18 mouse cellular contexts compared by ENCODE assay signal in the genomic region with DNA sequence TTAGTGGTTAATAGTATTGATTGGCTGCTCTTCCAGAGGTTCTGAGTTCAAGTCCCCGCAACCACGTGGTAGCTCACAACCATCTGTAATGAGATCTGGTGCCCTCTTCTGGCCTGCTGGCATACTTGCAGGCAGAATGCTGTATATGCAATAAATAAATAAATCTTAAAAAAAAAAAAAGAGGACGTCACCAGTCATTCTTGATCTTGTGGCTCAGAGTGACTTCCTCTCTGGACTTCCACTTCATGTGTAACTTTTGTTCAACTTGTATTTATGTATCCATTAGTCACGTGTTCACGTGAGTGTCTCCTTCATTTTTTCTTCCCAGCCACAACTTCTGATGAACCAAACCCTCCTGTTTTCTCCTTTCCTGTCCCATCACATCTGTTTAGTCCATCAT. TPM values are rescaled to one million over a fixed set of nuclear protein-coding genes. Genes with fewer than 3 reads are reported as not detected.
DNase-seq lines count a peak whose midpoint lies in the region; ATAC-seq and TF ChIP-seq lines count a peak whose summit lies in the region.
"Had no signal": no experiment of that assay in that cellular context is flagged by ENCODE, and none has a peak within 500 bp of the region (broad histone marks: within the 10 kb centered on the region; RNA-seq: fewer than 3 reads in every experiment).

No protein-coding gene starts in this region.

- H3K36me3 ChIP-seq in liver, embryonic 14.5 days (replicated peaks; ENCODE audit: control insufficient read depth, insufficient read depth, low read depth) = no peaks in the 10 kb centered on the region
- H3K36me3 ChIP-seq in ES-Bruce4 (ENCODE audit: control insufficient read depth, insufficient read depth, low read length, poor library complexity, severe bottlenecking) = no peaks in the 10 kb centered on the region
- no peaks in the 10 kb centered on the region for H3K36me3 ChIP-seq in splenic B cell, adult 2 months (ENCODE audit: control insufficient read depth, insufficient read depth, low read length, poor library complexity, severe bottlenecking)
- no peaks in the 10 kb centered on the region for H3K36me3 ChIP-seq in midbrain, embryonic 15.5 days (replicated peaks)
- H3K36me3 ChIP-seq: forebrain, embryonic 12.5 days; heart, embryonic 10.5 days; limb, embryonic 10.5 days had no signal

- TF ChIP-seq POLR2A in ES-Bruce4 (IDR thresholded peaks at IDR 0.05; ENCODE audit: insufficient read depth, low read length) = no peak

- DNase-seq in liver, embryonic 14.5 days (ENCODE audit: low read depth in 3 of 3, low spot score in 3 of 3) = no peak
- no peak for DNase-seq in liver
- DNase-seq in splenic B cell, adult 2 months (ENCODE audit: low read depth, low spot score) = peak; percentile 34
- DNase-seq in spleen, postnatal 4 days (ENCODE audit: low spot score in 2 of 2) = no peak
- DNase-seq: cerebellum, postnatal 14 days; gastrocnemius, postnatal 25 days; heart, postnatal 14 days; kidney, adult 8-10 months had no signal

- H3K9me3 ChIP-seq in liver, embryonic 14.5 days (ENCODE audit: control insufficient read depth, low read length) = no peaks in the 10 kb centered on the region
- H3K9me3 ChIP-seq in ES-Bruce4 (replicated peaks; ENCODE audit: control insufficient read depth, insufficient read depth, low read length, poor library complexity, severe bottlenecking) = no peaks in the 10 kb centered on the region
- no peaks in the 10 kb centered on the region for H3K9me3 ChIP-seq in midbrain, embryonic 15.5 days
- H3K9me3 ChIP-seq: forebrain, embryonic 12.5 days; heart, embryonic 10.5 days; limb, embryonic 10.5 days had no signal

- no peak for TF ChIP-seq EP300 in liver, embryonic 14.5 days (IDR thresholded peaks at IDR 0.05; ENCODE audit: low read depth)
- no peak for TF ChIP-seq EP300 in ES-Bruce4 (IDR thresholded peaks at IDR 0.05; ENCODE audit: insufficient read depth, low read depth, low read length)

- H3K27ac ChIP-seq in liver, embryonic 14.5 days = no peak overlapping the region
- H3K27ac ChIP-seq in ES-Bruce4 (ENCODE audit: insufficient read depth, low read length) = no peak overlapping the region
- no peak overlapping the region for H3K27ac ChIP-seq in midbrain, embryonic 15.5 days
- H3K27ac ChIP-seq: forebrain, embryonic 12.5 days; heart, embryonic 10.5 days; hindbrain, embryonic 14.5 days; limb, embryonic 10.5 days; macrophage had no signal

- no peaks in the 10 kb centered on the region for H3K27me3 ChIP-seq in liver, embryonic 14.5 days (ENCODE audit: control insufficient read depth, insufficient read depth, low read length)
- no peaks in the 10 kb centered on the region for H3K27me3 ChIP-seq in ES-Bruce4 (ENCODE audit: control insufficient read depth, insufficient read depth, low read length, poor library complexity, severe bottlenecking)
- no peaks in the 10 kb centered on the region for H3K27me3 ChIP-seq in splenic B cell, adult 2 months (ENCODE audit: control insufficient read depth, insufficient read depth, low read length, poor library complexity, severe bottlenecking)
- H3K27me3 ChIP-seq in midbrain, embryonic 15.5 days (replicated peaks) = no peaks in the 10 kb centered on the region
- H3K27me3 ChIP-seq: forebrain, embryonic 12.5 days had no signal

- H3K4me3 ChIP-seq in liver, embryonic 14.5 days (ENCODE audit: insufficient read depth in 1 of 2, low read depth in 2 of 2, low read length in 2 of 2) = no peak overlapping the region
- H3K4me3 ChIP-seq in ES-Bruce4 (ENCODE audit: low read depth, low read length) = no peak overlapping the region
- H3K4me3 ChIP-seq in midbrain, embryonic 15.5 days = no peak overlapping the region
- H3K4me3 ChIP-seq: forebrain, embryonic 12.5 days; heart, embryonic 10.5 days; limb, embryonic 10.5 days had no signal

- peak; percentile 45 for TF ChIP-seq CTCF in liver, embryonic 14.5 days (IDR thresholded peaks at IDR 0.05; ENCODE audit: low read depth)
- peak; percentile 34 for TF ChIP-seq CTCF in ES-Bruce4 (IDR thresholded peaks at IDR 0.05; ENCODE audit: low read depth, low read length)

- ATAC-seq in liver, embryonic 14.5 days (ENCODE audit: insufficient read depth) = no peak
- peak; percentile 40 for ATAC-seq in activated CD4-positive, CD25-positive, alpha-beta regulatory T cell, adult 4 months
- ATAC-seq in midbrain, embryonic 15.5 days (replicated peaks) = no peak
- ATAC-seq: midbrain, embryonic 16.5 days had no signal

- no peak overlapping the region for H3K9ac ChIP-seq in liver, embryonic 14.5 days (replicated peaks)
- H3K9ac ChIP-seq in ES-Bruce4 (ENCODE audit: low read depth, poor library complexity, severe bottlenecking) = no peak overlapping the region
- no peak overlapping the region for H3K9ac ChIP-seq in midbrain, embryonic 15.5 days
- H3K9ac ChIP-seq: forebrain, embryonic 12.5 days; hindbrain, embryonic 14.5 days had no signal

- H3K4me2 ChIP-seq in liver, embryonic 14.5 days (ENCODE audit: low read depth) = no peak overlapping the region
- no peak overlapping the region for H3K4me2 ChIP-seq in midbrain, embryonic 15.5 days
- H3K4me2 ChIP-seq: forebrain, embryonic 12.5 days; hindbrain, embryonic 14.5 days had no signal

- 55% methylated on average over 5 of the region's 5 CpGs for WGBS in liver, embryonic 14.5 days (ENCODE audit: insufficient replicate concordance)
- 85% methylated on average over 5 of the region's 5 CpGs for WGBS in midbrain, embryonic 15.5 days

- H3K4me1 ChIP-seq in liver, embryonic 14.5 days (replicated peaks; ENCODE audit: control insufficient read depth in 2 of 2, insufficient read depth in 2 of 2, low read length in 1 of 2) = no peaks in the 10 kb centered on the region
- no peaks in the 10 kb centered on the region for H3K4me1 ChIP-seq in ES-Bruce4 (ENCODE audit: control insufficient read depth, insufficient read depth, low read length)
- 0 out of 2 replicates have a peak, but pooled peaks cover 6% of the 10 kb centered on the region for H3K4me1 ChIP-seq in midbrain, embryonic 15.5 days
- H3K4me1 ChIP-seq: limb, embryonic 10.5 days had no signal

RNA-seq across cellular contexts. Expression of a gene that starts 3.5 kb away (rescaled TPM):
- 0.02 and 0.03 TPM in 2 replicates for polyA plus RNA-seq in liver, embryonic 14.5 days (2012; rRNA removed)
- polyA plus RNA-seq in liver, embryonic 14.5 days (2014; fragmentation: Nextera tagmentation; extraction: Ambion mirVana) = not detected in 2 replicates
- polyA plus RNA-seq in ES-Bruce4 (2011; ENCODE audit: insufficient read depth, insufficient read length, low read depth, missing spikeins) = not detected in 2 replicates
- polyA plus RNA-seq in activated CD4-positive, CD25-positive, alpha-beta regulatory T cell, adult 4 months (2017; shearing (Covaris generic)) = not detected
- polyA plus RNA-seq in midbrain, embryonic 15.5 days (2015; fragmentation: Nextera tagmentation; extraction: Ambion mirVana) = 0.48 and 0.68 TPM in 2 replicates
- polyA plus RNA-seq: limb, embryonic 10.5 days; liver, embryonic 16.5 days; macrophage had no signal

RNA-seq across cellular contexts. Expression of a gene that starts 53.8 kb away (rescaled TPM):
- 20.1 and 26.2 TPM in 2 replicates for polyA plus RNA-seq in liver, embryonic 14.5 days (2012; rRNA removed)
- 45.5 and 46.3 TPM in 2 replicates for polyA plus RNA-seq in liver, embryonic 14.5 days (2014; fragmentation: Nextera tagmentation; extraction: Ambion mirVana)
- 217 and 240 TPM in 2 replicates for polyA plus RNA-seq in ES-Bruce4 (2011; ENCODE audit: insufficient read depth, insufficient read length, low read depth, missing spikeins)
- polyA plus RNA-seq in activated CD4-positive, CD25-positive, alpha-beta regulatory T cell, adult 4 months (2017; shearing (Covaris generic)) = 100 to 1,000 TPM; 106 to 132 TPM
- polyA plus RNA-seq in midbrain, embryonic 15.5 days (2015; fragmentation: Nextera tagmentation; extraction: Ambion mirVana) = 52.4 and 53.0 TPM in 2 replicates
